ENCODE assay signal across 8 mouse cellular contexts in genomic region chr14:73116938-73117337, GRCm38 (mm10). TPM values are rescaled to one million over a fixed set of nuclear protein-coding genes. Genes with fewer than 3 reads are reported as not detected.
DNase-seq lines count a peak whose midpoint lies in the region; ATAC-seq and TF ChIP-seq lines count a peak whose summit lies in the region.

No protein-coding gene starts in this region.

- no peaks in the 10 kb centered on the region for H3K9me3 ChIP-seq in liver, embryonic 13.5 days (replicated peaks)

- H3K4me2 ChIP-seq in liver, embryonic 13.5 days = peak overlapping the region; percentile 38

- TF ChIP-seq CTCF in kidney, adult 2 months (conservative IDR thresholded peaks at IDR 0.05; ENCODE audit: insufficient read depth, insufficient read length, low read depth, low read length) = no peak

- no peak overlapping the region for H3K27ac ChIP-seq in kidney, adult 2 months (ENCODE audit: insufficient read depth, low read depth, low read length)
- H3K27ac ChIP-seq in liver, embryonic 13.5 days = no peak overlapping the region

- H3K9ac ChIP-seq in liver, embryonic 13.5 days = no peak overlapping the region

- H3K4me1 ChIP-seq in kidney, adult 2 months (ENCODE audit: control insufficient read depth, insufficient read depth, low read length) = no peaks in the 10 kb centered on the region; the same call in 1 of the 2 replicates
- H3K4me1 ChIP-seq in liver, embryonic 13.5 days (replicated peaks) = peaks cover 27% of the 10 kb centered on the region

- peak; percentile 57 for DNase-seq in embryo, embryonic 11 days
- no peak for DNase-seq in embryo, embryonic 10.5 days (ENCODE audit: low spot score)
- peak; percentile 58 for DNase-seq in gastrocnemius, postnatal 25 days
- peak; percentile 75 for DNase-seq in kidney, adult 2 months
- DNase-seq in liver, embryonic 13.5 days = no peak
- peak; percentile 46 to 56 for DNase-seq in right cerebral cortex, postnatal 10 days (ENCODE audit: low spot score in 2 of 2)
- no peak for DNase-seq in testis, postnatal 14 days (ENCODE audit: low spot score)

- 33% methylated on average over 9 of the region's 9 CpGs for WGBS in kidney, adult 2 months
- 5% methylated on average over 9 of the region's 9 CpGs for WGBS in liver, embryonic 13.5 days (ENCODE audit: insufficient replicate concordance)

- H3K27me3 ChIP-seq in kidney, adult 2 months (replicated peaks; ENCODE audit: control insufficient read depth, insufficient read depth, low read length) = no peaks in the 10 kb centered on the region
- no peaks in the 10 kb centered on the region for H3K27me3 ChIP-seq in liver, embryonic 13.5 days

- peak; percentile 90 for ATAC-seq in activated CD4-positive, CD25-positive, alpha-beta regulatory T cell, adult 4 months
- no peak for ATAC-seq in liver, embryonic 13.5 days (ENCODE audit: low read depth)

- no peaks in the 10 kb centered on the region for H3K36me3 ChIP-seq in kidney, adult 2 months (ENCODE audit: control insufficient read depth, insufficient read depth, low read length)
- no peaks in the 10 kb centered on the region for H3K36me3 ChIP-seq in liver, embryonic 13.5 days

- H3K4me3 ChIP-seq in kidney, adult 2 months (ENCODE audit: insufficient read depth, low read depth, low read length) = no peak overlapping the region; the same call in 1 of the 2 replicates
- H3K4me3 ChIP-seq in liver, embryonic 13.5 days (replicated peaks) = peak overlapping the region; percentile 11; the same call in 1 of the 2 replicates

- TF ChIP-seq POLR2A in kidney, adult 2 months (IDR thresholded peaks at IDR 0.05; ENCODE audit: low read depth, low read length) = no peak

RNA-seq across cellular contexts. Expression of gene Rcbtb2, which starts 5.9 kb away (rescaled TPM):
- polyA plus RNA-seq in activated CD4-positive, CD25-positive, alpha-beta regulatory T cell, adult 4 months (2017; shearing (Covaris generic)) = 10 to 100 TPM; 55.7 to 64.9 TPM
- total RNA-seq in gastrocnemius, postnatal 25 days (2021) = 10 to 100 TPM; 18.0 to 20.7 TPM
- 32.3 and 33.2 TPM in 2 replicates for polyA plus RNA-seq in kidney, adult 2 months (2012; rRNA removed)
- polyA plus RNA-seq in liver, embryonic 13.5 days (2015; fragmentation: Nextera tagmentation; extraction: Ambion mirVana) = 20.2 and 25.1 TPM in 2 replicates

Comparison
In these comparisons a context has a peak if more than half of its experiments do, and no peak if none do; other contexts are left out.
1. DNase-seq: peak in embryo, embryonic 11 days (single experiment), gastrocnemius, postnatal 25 days (single experiment), kidney, adult 2 months (single experiment) and right cerebral cortex, postnatal 10 days (2 of 2); none in embryo, embryonic 10.5 days (single experiment), liver, embryonic 13.5 days (single experiment) and testis, postnatal 14 days (single experiment).